Mouse (Mus musculus) T-helper 1 cell (primary cell): ENCODE measurements around the gene Efcab11.

Source experiments
- in situ Hi-C: fragments of 300-600 bp; cut with MboI, MseI; formaldehyde crosslinking; loops from one replicate; pipeline ENCODE4 v1.15.1; 2025; ENCODE audit warnings: high pct_unique_total_duplicates

Gene Efcab11

GRCm38 (mm10) chr12:99671866-99672191 lies 212.4 kb downstream of the Efcab11 start:
- in situ Hi-C loops = no loop called here

- in situ Hi-C loops = no loop called here
Measured at GRCm38 (mm10) chr12:99671162-99671865, 212.9 kb downstream of the Efcab11 start.

- in situ Hi-C loops = no loop called here
Measured at GRCm38 (mm10) chr12:99670762-99671152, 213.5 kb downstream of the Efcab11 start.

GRCm38 (mm10) chr12:99669976-99670761 lies 214.1 kb downstream of the Efcab11 start:
- in situ Hi-C loops = no loop called here

GRCm38 (mm10) chr12:99654991-99655880 lies 229.0 kb downstream of the Efcab11 start:
- in situ Hi-C loops = loop anchor here (5.0 kb wide), 1 partner anchor 52 kb away; no protein-coding TSS in a partner anchor

- in situ Hi-C loops = no loop called here
Measured at GRCm38 (mm10) chr12:99652459-99652858, 231.8 kb downstream of the Efcab11 start.

GRCm38 (mm10) chr12:99649732-99650131 lies 234.5 kb downstream of the Efcab11 start:
- in situ Hi-C loops = no loop called here

GRCm38 (mm10) chr12:99648781-99649180 lies 235.5 kb downstream of the Efcab11 start:
- in situ Hi-C loops = no loop called here

GRCm38 (mm10) chr12:99646556-99647354 lies 237.5 kb downstream of the Efcab11 start:
- in situ Hi-C loops = no loop called here

- in situ Hi-C loops = no loop called here
Measured at GRCm38 (mm10) chr12:99645418-99645817, 238.8 kb downstream of the Efcab11 start.

- in situ Hi-C loops = no loop called here
Measured at GRCm38 (mm10) chr12:99644966-99645365, 239.3 kb downstream of the Efcab11 start.
